In genomic region chr8:108706491-108706847, GRCm38 (mm10) we compare ENCODE assay signal across 9 mouse cellular contexts.
A peak's percentile ranks its signal among the peaks of the same experiment; 100 is the strongest.
DNase-seq lines count a peak whose midpoint lies in the region; ATAC-seq and TF ChIP-seq lines count a peak whose summit lies in the region.
"Had no signal": no experiment of that assay in that cellular context is flagged by ENCODE, and none has a peak within 500 bp of the region (broad histone marks: within the 10 kb centered on the region; RNA-seq: fewer than 3 reads in every experiment).

No protein-coding gene starts in this region.

- peak overlapping the region; percentile 93 for H3K4me2 ChIP-seq in hindbrain, embryonic 13.5 days

- H3K27me3 ChIP-seq in hindbrain, embryonic 13.5 days, result peaks cover 9% of the 10 kb centered on the region; the same call in 1 of the 2 replicates

- H3K36me3 ChIP-seq in hindbrain, embryonic 13.5 days, result no peaks in the 10 kb centered on the region

- TF ChIP-seq POLR2A in brain, embryonic 14.5 days (IDR thresholded peaks at IDR 0.05; ENCODE audit: borderline replicate concordance, extremely low read depth, insufficient read depth, insufficient read length, poor library complexity, severe bottlenecking), result no peak

- DNase-seq in 3T3-L1 (ENCODE audit: low read depth, low spot score), result peak; percentile 73
- DNase-seq in brain, embryonic 14.5 days (ENCODE audit: low read depth), result peak; percentile 27
- DNase-seq in lung, postnatal 10 days, result peak; percentile 5
- no peak for DNase-seq in ovary, postnatal 10 days (ENCODE audit: low spot score)
- no peak for DNase-seq in spleen, adult 18-20 months
- DNase-seq in kidney, postnatal 36 days, result no peak

- no peaks in the 10 kb centered on the region for H3K9me3 ChIP-seq in hindbrain, embryonic 13.5 days

- peak overlapping the region; percentile 100 for H3K27ac ChIP-seq in hindbrain, embryonic 13.5 days

- H3K9ac ChIP-seq in hindbrain, embryonic 13.5 days, result peak overlapping the region; percentile 99

- H3K4me3 ChIP-seq in hindbrain, embryonic 13.5 days, result peak overlapping the region; percentile 89
- H3K4me3 ChIP-seq: erythroblast, embryonic 14.5 days had no signal

- TF ChIP-seq CTCF in brain, embryonic 14.5 days (IDR thresholded peaks at IDR 0.05; ENCODE audit: borderline replicate concordance, extremely low read depth, insufficient read depth, insufficient read length), result no peak

- peaks cover 45% of the 10 kb centered on the region for H3K4me1 ChIP-seq in hindbrain, embryonic 13.5 days (replicated peaks)

- ATAC-seq in hindbrain, embryonic 13.5 days (ENCODE audit: low FRiP score), result no peak
- no peak for ATAC-seq in CD4-positive, CD25-positive, alpha-beta regulatory T cell, adult 4 months

- WGBS in hindbrain, embryonic 13.5 days, result 53% methylated on average over 3 of the region's 3 CpGs

Comparison
In these comparisons a context has a peak if more than half of its experiments do, and no peak if none do; other contexts are left out.
1. DNase-seq: peak in 3T3-L1 (single experiment), brain, embryonic 14.5 days (single experiment) and lung, postnatal 10 days (single experiment); none in ovary, postnatal 10 days (single experiment), spleen, adult 18-20 months (0 of 2) and kidney, postnatal 36 days (0 of 2).